Mouse (Mus musculus) hindbrain, embryonic 16.5 days (tissue): Measurements from ENCODE around the gene Alox12b. TPM values are rescaled to one million over a fixed set of nuclear protein-coding genes. Genes with fewer than 3 reads are reported as not detected.

ENCODE experiments used
- ATAC-seq: fragments of 200-750 bp; cut with Nextera tagmentation; 2 replicates; pipeline ENCODE4 v1.8.0; 2017; ENCODE audit warnings: moderate TSS enrichment, moderate library complexity
- H3K27ac ChIP-seq: fragments of 300-500 bp; sonication (generic); 2 replicates; pipeline ENCODE4 v1.5.1; 2014; ENCODE audit warnings: low read depth, mild to moderate bottlenecking, control low read depth, low read length, moderate library complexity
- H3K27me3 ChIP-seq: fragments of 300-500 bp; sonication (generic); replicated peaks from 2 replicates; pipeline ENCODE4 v1.6.1; 2014; ENCODE audit warnings: low read length; ENCODE audit not compliant: control insufficient read depth, insufficient read depth
- H3K36me3 ChIP-seq: fragments of 300-500 bp; sonication (generic); 2 replicates; pipeline ENCODE4 v1.6.1; 2014; ENCODE audit warnings: mild to moderate bottlenecking, low read length, moderate library complexity, mixed read lengths; ENCODE audit not compliant: control insufficient read depth, insufficient read depth
- H3K4me1 ChIP-seq: fragments of 300-500 bp; sonication (generic); 2 replicates; pipeline ENCODE4 v1.6.1; 2014; ENCODE audit warnings: low read depth, low read length; ENCODE audit not compliant: control insufficient read depth, insufficient read depth
- H3K4me2 ChIP-seq: fragments of 300-500 bp; sonication (generic); 2 replicates; pipeline ENCODE4 v1.6.1; 2014; ENCODE audit warnings: mild to moderate bottlenecking, low read length, control low read depth, moderate library complexity
- H3K4me3 ChIP-seq: fragments of 300-500 bp; sonication (generic); 2 replicates; pipeline ENCODE4 v1.5.1; 2014; ENCODE audit warnings: mild to moderate bottlenecking, low read length, control low read depth, moderate library complexity
- H3K9ac ChIP-seq: fragments of 300-500 bp; sonication (generic); 2 replicates; pipeline ENCODE4 v1.6.1; 2014; ENCODE audit warnings: low read depth, mild to moderate bottlenecking, control low read depth, low read length, moderate library complexity
- H3K9me3 ChIP-seq: fragments of 300-500 bp; sonication (generic); 2 replicates; pipeline ENCODE4 v1.6.1; 2014; ENCODE audit warnings: mild to moderate bottlenecking, low read length, moderate library complexity; ENCODE audit not compliant: control insufficient read depth
- WGBS: fragments of 180-500 bp; shearing (Covaris S2); extraction: QIAGEN DNeasy Blood & Tissue Kit; methylation state at CpG from one replicate; pipeline ENCODE4 v1.1.7; 2014; 5-methylcytosine and 5-hydroxymethylcytosine counted together
- polyA plus RNA-seq: library from polyadenylated mRNA; unstranded; fragments of >200 nt; fragmentation: Nextera tagmentation; extraction: Ambion mirVana; gene quantifications from 2 replicates; pipeline ENCODE4 v1.2.1, GENCODE M21; 2015

Alox12b gene
- polyA plus RNA-seq, 1 experiment from 2014 or later: 0.95 TPM

DNA sequence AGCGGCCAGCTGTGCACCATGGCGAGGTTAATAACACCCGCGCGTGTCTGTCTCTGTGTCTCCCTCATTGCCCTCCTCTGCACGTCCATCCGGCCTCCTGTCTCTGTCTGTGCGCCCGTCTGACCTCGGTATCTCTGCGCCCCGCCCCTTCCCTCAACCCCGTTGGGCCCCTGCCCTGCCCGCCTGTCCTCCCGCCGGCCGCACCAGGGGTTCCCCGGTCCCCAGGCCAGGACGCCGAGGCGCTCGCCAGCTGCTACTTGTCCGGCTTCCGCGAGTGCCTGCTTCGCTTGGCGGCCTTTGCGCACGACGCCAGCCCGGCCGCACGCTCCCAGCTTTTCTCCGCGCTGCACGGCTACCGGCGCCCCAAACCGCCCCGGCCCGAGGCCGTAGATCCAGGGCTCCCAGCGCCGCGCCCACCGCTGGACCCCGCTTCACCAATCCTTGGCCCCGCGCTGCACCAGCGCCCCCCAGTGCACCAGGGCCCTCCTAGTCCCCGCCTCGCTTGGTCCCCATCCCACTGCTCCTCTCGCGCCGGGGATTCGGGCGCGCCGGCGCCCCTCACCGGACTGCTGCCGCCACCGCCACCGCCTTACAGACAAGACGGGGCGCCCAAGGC lies 34.3 kb upstream of the Alox12b start, which contains the start of gene 9130213A22Rik:
TSS of gene 9130213A22Rik (minus strand) at position 254 of the 616 bp plus-strand sequence.
- Histone ChIP-seq H3K9ac (peak within 1 kb of the TSS; percentile 84), H3K4me3 (peak within 1 kb of the TSS; percentile 88), H3K4me2 (peak within 1 kb of the TSS; percentile 92), H3K9me3 (no peaks in the 10 kb centered on the region), H3K27me3 (no peaks in the 10 kb centered on the region), H3K36me3 (no peaks in the 10 kb centered on the region), H3K27ac (peak within 1 kb of the TSS; percentile 79), H3K4me1 (peaks cover 14% of the 10 kb centered on the region)
- under 1% methylated on average over 44 of the region's 66 CpGs for WGBS
- ATAC-seq: peak; percentile 70

DNA sequence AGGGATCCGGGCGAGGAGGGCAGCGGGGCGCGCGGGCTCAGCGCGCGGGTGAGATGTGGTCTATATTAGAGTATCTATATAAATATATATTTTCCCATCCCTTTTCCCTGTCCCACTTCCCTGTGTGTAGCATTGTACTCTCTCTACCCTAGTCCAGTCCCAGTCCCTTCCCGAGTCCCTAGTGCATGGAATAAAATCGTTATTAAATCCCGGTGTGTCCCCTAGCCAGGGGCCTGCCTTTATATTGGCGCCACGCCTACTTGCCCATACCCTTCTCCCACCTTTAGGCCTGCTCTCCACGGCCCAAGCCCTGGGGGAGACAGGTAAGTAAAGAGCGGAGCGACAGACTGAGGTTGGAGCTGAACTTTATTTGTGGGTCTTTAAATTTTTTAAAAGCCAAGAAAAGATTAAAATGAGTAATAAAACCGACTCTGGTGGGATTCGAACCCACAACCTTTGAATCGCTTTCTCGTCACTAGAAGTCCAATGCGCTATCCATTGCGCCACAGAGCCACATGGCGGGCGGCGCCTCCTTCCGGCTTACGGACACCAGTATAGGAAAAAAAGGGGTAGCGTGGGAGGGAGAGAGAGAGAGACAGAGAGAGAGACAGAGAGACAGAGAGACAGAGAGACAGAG lies 33.6 kb upstream of the Alox12b start:
- Histone ChIP-seq H3K9me3 (no peaks in the 10 kb centered on the region), H3K27me3 (no peaks in the 10 kb centered on the region), H3K36me3 (no peaks in the 10 kb centered on the region), H3K27ac (peak overlapping the region; percentile 79), H3K4me1 (peaks cover 14% of the 10 kb centered on the region), H3K9ac (peak overlapping the region; percentile 84), H3K4me2 (peak overlapping the region; percentile 92), H3K4me3 (peak overlapping the region; percentile 88)
- under 1% methylated on average over 29 of the region's 29 CpGs for WGBS
- peak; percentile 7 for ATAC-seq

GRCm38 (mm10) chr11:69123693-69124497 lies 32.9 kb upstream of the Alox12b start:
- under 1% methylated on average over 31 of the region's 31 CpGs for WGBS
- H3K36me3 ChIP-seq: no peaks in the 10 kb centered on the region
- peak overlapping the region; percentile 85 for H3K27ac ChIP-seq
- H3K27me3 ChIP-seq: no peaks in the 10 kb centered on the region
- H3K9me3 ChIP-seq: no peaks in the 10 kb centered on the region
- H3K4me1 ChIP-seq: peaks cover 13% of the 10 kb centered on the region
- ATAC-seq: peak; percentile 75
- H3K4me3 ChIP-seq: peak overlapping the region; percentile 88
- peak overlapping the region; percentile 64 for H3K9ac ChIP-seq
- H3K4me2 ChIP-seq: peak overlapping the region; percentile 92

DNA sequence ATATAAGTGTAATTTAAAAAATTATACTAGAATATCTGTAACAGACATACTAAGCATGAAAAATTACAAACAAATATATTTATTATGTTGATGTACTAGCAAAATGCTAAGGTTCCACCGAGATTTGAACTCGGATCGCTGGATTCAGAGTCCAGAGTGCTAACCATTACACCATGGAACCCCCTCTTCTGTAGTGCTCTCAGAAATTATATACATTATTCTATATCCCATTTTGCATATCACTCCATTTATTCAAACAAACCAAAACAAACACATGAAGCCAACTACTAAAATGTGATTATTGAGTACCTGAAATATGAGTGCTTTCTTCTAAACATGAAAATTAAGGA lies 32.3 kb upstream of the Alox12b start:
- Histone ChIP-seq H3K9ac (no peak overlapping the region), H3K4me2 (no peak overlapping the region), H3K27me3 (no peaks in the 10 kb centered on the region), H3K36me3 (no peaks in the 10 kb centered on the region), H3K27ac (no peak overlapping the region), H3K4me3 (peak overlapping the region; percentile 88), H3K4me1 (peaks cover 10% of the 10 kb centered on the region), H3K9me3 (no peaks in the 10 kb centered on the region)
- peak; percentile 34 for ATAC-seq
- 0% methylated on average over 3 of the region's 3 CpGs for WGBS

DNA sequence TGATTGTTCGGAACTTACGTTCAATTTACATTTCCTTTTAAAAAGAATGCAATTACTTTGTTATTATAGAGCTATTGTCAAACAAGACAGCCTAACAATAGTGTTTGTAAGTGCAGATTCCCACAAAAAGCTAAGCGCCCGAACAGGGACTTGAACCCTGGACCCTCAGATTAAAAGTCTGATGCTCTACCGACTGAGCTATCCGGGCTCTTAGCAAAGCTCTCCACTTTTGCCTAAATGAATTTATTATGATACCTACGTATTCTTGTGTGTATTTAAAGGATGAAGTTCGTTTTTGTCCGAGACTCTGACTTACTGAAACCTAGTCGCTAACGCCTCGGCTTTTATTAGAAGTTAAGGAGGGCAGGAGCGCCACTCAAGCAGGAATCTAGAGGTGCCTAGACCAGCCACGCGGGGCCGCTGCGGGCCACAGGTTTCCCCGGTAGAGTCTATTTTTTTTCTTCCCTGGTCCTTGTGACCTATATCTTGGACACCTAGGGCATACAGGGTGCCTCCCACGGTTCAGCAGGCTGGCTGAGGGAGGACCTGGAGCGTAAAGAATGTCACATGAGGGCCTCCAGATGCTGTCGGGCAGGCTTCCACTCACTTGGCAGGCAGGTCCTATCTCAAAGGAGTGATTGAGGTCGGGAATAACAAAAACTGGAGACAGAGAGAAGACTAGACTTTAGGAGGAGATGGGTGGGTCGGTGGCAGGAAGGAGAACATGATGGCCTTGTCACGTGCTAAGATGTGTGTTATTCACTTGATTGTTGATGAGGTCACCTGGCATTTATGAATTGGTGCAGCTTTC lies 31.5 kb upstream of the Alox12b start:
- peak; percentile 53 for ATAC-seq
- H3K4me2 ChIP-seq: peak overlapping the region; percentile 59
- H3K4me3 ChIP-seq: peak overlapping the region; percentile 47
- no peaks in the 10 kb centered on the region for H3K27me3 ChIP-seq
- no peaks in the 10 kb centered on the region for H3K36me3 ChIP-seq
- peak overlapping the region; percentile 55 for H3K9ac ChIP-seq
- no peaks in the 10 kb centered on the region for H3K9me3 ChIP-seq
- WGBS: under 1% methylated on average over 24 of the region's 24 CpGs
- peak overlapping the region; percentile 49 for H3K27ac ChIP-seq
- H3K4me1 ChIP-seq: peaks cover 7% of the 10 kb centered on the region

DNA sequence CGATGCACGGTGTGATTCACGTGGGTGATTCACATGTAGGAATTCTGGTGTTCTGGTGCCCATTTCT lies 31.1 kb upstream of the Alox12b start, which contains the start of gene Aloxe3:
TSS of gene Aloxe3 (plus strand) at position 45 of the 67 bp plus-strand sequence.
- Histone ChIP-seq H3K9me3 (no peaks in the 10 kb centered on the region), H3K27ac (peak within 1 kb of the TSS; percentile 49), H3K27me3 (no peaks in the 10 kb centered on the region), H3K4me2 (peak within 1 kb of the TSS; percentile 59), H3K9ac (peak within 1 kb of the TSS; percentile 55), H3K4me1 (peaks cover 2% of the 10 kb centered on the region), H3K4me3 (peak within 1 kb of the TSS; percentile 47), H3K36me3 (no peaks in the 10 kb centered on the region)
- 1% methylated on average over 3 of the region's 3 CpGs for WGBS
- no peak for ATAC-seq

GRCm38 (mm10) chr11:69125919-69126705 lies 30.7 kb upstream of the Alox12b start:
- peak overlapping the region; percentile 49 for H3K27ac ChIP-seq
- peak overlapping the region; percentile 55 for H3K9ac ChIP-seq
- no peaks in the 10 kb centered on the region for H3K9me3 ChIP-seq
- ATAC-seq: no peak
- H3K4me3 ChIP-seq: peak overlapping the region; percentile 47
- no peaks in the 10 kb centered on the region for H3K36me3 ChIP-seq
- H3K4me2 ChIP-seq: peak overlapping the region; percentile 59
- no peaks in the 10 kb centered on the region for H3K27me3 ChIP-seq
- 8% methylated on average over 20 of the region's 20 CpGs for WGBS
- H3K4me1 ChIP-seq: no peaks in the 10 kb centered on the region

GRCm38 (mm10) chr11:69126706-69127095 lies 30.1 kb upstream of the Alox12b start:
- peak overlapping the region; percentile 59 for H3K4me2 ChIP-seq
- H3K9ac ChIP-seq: peak overlapping the region; percentile 55; the same call in 1 of the 2 replicates
- H3K4me1 ChIP-seq: no peaks in the 10 kb centered on the region
- H3K4me3 ChIP-seq: peak overlapping the region; percentile 47
- no peaks in the 10 kb centered on the region for H3K27me3 ChIP-seq
- ATAC-seq: no peak
- H3K27ac ChIP-seq: no peak overlapping the region
- H3K9me3 ChIP-seq: no peaks in the 10 kb centered on the region
- 74% methylated on average over 2 of the region's 2 CpGs for WGBS
- H3K36me3 ChIP-seq: no peaks in the 10 kb centered on the region
